Mouse (Mus musculus) retina, postnatal 7 days (tissue): Measurements from ENCODE around the gene Gbgt1.
"Not testable (repeated sequence)": the region's sequence is repeated elsewhere in the genome, so short reads cannot be mapped to it uniquely, and the experiment has no call there.

Source experiments
- DNase-seq: peaks from one replicate; pipeline ENCODE4 v3.0.0-alpha.2; 2012; ENCODE audit warnings: low read depth, low spot score

Gene Gbgt1

DNA sequence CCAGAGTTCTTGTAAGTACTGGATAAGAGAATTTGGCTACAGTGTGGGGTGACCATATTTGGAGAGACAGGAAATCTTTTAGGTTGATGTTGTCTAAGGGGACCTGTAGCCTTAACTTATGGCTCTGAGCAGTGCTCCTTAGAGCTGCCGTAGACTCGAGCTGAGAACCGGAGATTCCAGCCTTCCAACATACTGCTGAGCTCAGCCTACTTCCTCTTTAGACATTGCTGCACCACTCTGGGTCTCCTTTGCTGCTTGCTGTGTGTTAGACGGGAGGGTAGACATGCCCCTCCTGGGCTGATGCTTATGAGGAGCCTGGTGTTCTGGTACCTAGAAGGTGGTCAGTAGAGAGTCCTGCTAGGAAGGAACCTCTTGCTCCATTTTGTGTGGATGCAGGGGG, 1.7 kb downstream of the Gbgt1 start:
- DNase-seq, result no peak

DNA sequence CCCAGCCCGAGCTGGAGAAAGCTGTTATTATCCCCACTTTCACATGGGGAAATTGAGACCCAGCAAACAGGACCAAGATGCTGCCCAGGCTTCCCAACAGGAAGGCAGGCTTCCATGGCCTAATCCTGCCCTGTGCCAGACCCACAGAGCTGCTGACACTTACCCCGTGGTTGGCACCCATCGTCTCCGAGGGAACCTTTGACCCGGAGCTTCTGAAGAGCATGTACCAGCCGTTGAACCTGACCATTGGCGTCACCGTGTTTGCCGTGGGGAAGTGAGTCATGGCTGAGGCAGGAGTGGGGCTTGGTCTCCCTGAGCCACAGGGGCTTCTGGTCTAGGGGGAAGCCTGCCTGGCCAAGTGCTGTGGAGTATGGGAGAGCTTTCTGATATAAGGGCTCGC, 6.3 kb downstream of the Gbgt1 start:
- no peak for DNase-seq

DNA sequence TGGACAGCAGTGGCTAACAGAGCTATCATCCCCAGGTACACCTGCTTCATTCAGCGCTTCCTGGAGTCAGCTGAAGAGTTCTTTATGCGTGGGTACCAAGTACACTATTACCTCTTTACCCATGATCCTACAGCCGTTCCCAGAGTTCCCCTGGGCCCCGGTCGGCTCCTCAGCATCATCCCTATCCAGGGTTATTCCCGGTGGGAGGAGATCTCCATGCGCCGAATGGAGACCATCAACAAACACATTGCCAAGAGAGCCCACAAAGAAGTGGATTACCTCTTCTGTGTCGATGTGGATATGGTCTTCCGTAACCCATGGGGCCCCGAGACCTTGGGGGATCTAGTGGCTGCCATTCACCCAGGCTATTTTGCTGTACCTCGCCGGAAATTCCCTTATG, 8.0 kb downstream of the Gbgt1 start:
- DNase-seq, result no peak

DNA sequence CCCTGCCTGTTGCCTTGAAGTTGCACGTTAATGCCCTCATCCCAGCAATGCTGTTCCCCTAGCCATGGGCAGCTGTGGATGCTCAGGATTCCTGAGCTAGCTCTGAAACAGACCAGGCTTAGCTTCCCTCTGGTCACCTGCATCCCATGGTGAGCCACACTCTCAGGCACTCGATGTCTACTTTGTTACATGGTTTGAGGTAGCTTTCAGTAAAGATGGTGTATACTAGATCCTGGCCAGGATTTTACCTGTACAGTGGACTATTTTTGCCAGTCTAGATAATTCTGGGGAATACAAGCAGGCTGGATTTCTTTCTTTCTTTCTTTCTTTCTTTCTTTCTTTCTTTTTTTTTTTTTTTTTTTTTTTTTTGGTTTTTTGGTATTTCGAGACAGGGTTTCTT, 9.1 kb downstream of the Gbgt1 start, which contains the start of gene Gm10134:
Gm10134 (plus strand) TSS at position 301 of the 400 bp plus-strand sequence.
- DNase-seq, result no peak

DNA sequence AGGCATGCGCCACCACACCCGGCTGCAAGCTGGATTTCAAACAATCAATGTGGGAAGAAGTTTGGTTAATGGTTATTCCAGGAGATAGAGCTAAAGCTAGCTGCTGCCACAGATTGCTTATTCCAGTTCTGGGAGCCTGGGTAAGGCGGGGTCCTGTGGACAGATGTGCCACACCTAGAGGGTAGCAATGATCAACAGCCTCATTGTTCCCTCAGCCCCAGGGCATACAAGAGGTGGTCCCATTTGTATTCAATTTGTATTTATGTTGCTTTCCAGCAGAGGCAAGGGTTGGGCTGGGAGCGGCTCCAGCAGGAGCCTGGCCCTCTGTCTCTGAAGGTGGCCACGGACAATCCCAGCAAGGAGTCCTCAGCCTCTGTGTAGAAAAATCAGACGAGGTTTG, 9.6 kb downstream of the Gbgt1 start:
- no peak for DNase-seq

DNA sequence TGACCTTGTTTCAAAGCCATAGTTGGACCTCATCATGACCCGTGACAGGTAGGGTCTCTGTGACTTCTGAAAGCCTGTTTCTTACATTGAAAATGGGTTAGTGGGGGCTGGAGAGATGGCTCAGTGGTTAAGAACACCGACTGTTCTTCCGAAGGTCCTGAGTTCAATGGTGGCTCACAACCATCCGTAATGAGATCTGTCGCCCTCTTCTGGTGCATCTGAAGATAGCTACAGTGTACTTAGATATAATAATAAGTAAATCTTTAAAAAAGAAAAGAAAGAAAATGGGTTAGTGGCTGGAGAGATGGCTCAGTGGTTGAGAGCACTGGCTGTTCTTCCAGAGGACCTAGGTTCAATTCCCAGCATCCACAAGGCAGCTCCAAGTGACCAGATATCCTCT, 14.9 kb downstream of the Gbgt1 start:
- not testable (repeated sequence) for DNase-seq

DNA sequence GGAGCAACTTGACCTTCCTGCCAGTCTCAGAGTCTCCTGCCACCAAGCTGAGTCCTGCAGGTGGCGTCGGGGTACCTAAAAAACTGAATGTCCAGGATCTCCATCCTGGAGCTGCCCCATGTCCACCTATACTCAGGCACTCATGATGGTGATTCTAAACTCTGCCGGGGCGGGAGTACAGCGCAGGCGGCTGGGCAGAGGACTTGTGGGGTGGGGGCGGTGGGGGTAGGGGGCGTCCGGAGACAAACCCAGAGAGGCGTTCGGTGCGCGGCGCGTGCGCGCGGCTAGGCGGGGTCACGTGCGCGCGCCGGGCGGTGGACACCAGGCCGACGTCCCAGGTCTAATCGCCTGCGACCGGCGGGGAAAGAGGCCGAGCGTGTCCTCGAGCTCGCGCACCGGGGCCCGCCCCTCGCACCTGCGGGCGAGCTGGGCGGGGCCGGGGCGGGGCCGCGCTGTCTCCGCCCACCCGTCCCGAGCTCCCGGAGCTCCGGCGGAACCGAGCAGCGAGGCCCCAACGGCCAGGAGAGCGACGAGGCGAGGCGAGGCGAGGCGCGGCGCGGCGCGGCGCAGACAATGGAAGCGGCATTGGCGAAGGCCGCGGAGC, 16.2 kb downstream of the Gbgt1 start, which contains the start of gene Ralgds:
Ralgds (plus strand) TSS at position 328 of the 604 bp plus-strand sequence.
- DNase-seq, result peak; percentile 72

DNA sequence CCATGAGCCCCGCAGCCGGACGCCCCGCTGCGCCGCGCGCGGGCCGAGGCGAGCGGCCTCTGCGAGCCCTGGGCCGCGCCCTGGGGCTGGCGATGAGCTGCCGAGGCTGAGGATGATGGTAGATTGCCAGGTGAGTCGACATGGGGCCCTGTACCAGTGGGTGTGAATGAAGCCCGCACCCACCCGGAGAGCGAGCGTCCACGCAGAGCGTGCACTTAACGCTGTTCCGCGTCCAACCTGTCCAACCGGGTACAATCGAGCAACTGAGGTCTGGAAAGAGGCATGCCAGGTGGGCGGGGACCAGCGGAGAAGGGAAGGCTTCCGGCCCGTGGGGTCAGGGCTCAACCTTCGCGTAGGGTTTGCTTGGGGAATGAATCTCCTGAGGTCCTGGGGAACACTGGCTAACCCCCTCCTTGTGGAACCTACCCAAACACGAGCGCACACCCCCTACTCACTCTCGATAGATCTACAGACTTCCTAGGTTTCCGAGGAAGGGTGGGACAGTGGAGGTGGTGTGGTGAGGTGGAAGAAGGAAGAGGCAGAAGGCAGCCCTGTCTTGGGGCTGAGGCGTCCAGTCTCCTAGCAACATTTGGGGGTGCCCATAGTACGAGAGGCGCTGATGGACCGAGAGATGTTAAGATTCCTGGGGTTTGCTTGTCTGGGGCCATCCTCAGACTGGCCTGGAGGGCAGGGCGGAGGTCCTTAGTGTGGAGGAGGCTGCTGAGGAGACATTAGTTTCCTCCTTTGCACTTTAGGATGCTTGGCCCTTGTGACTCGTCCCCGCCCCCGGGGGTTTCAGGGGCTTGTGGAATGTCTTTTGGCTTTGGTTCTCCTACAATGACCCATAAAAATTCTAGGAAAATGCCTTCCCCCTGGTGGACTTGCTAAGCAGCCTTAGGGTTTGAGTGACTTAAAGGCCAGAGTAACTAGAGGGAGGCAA, 17.0 kb downstream of the Gbgt1 start:
- DNase-seq, result no peak

DNA sequence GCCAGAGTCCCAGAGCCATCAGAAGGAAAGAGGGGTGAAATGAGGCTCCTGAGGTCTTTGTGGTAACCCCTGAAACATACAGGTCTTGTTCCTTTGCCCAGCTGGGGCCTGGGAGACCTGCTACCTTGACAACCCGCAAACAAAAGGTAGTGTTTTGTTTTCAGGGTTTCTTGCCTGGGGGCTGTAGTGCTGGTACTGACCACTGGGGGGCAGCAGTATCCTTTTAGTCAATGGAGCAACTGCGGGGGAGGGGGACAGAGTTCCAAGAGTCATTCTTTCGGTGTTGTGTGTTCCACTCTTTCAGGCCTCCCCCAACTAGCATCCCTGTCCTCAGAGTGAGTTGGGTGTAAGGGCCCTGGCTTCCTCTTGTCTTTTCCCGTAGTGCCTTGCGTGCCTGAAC, 17.8 kb downstream of the Gbgt1 start:
- no peak for DNase-seq

DNA sequence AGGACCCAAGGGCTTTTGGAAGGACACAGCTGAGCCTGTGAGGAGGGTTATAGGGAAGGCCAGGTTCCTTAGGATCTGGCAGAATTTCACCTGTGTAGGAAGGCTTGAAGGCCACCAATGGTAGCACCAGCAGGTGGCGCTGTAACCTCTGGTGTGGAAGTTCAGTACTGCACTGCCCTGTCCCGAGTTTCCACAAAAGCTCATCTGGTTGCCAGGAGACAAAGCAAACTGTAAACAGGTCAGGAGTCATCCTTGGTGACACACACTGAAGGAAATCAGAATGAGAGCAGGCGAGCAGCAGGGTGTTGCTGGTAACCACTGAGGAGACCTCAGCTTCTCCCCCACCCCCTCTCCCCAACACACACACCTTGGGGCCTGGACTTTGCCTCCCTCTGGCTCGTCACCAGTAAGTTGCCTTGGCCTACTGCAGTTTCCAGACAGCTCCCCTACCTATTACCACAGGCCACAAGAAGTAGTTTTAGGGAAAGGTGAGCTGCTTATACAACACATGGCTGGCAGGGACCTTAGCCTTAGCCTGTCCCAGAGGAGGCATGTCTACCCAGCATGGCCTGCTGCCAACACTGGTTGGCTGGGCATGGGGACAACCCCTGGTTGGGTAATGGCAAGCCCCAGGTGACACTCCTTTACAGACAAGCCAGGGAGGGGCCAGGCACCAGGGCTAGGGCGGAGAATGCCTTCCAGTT, 20.7 kb downstream of the Gbgt1 start:
- peak; percentile 79 for DNase-seq

DNA sequence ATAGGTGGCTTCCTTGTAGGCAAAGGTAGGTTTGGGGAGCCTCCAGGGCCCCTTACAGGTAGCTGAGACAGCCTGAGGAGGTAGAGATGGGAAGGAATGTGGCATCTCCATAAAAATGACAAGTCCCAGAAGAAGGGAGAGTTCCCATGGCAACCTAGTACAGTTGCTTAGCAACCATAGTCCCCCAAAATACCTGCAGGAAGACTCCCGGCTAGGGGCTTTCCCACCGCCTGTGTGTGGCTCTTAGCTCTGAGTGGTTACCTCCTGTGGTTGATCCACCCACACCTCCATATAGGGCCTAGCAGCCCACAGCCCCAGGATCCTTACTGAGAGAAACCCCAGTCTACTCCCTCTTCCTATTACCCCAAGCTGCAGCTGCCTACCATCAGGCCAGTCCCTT, 21.5 kb downstream of the Gbgt1 start:
- no peak for DNase-seq

DNA sequence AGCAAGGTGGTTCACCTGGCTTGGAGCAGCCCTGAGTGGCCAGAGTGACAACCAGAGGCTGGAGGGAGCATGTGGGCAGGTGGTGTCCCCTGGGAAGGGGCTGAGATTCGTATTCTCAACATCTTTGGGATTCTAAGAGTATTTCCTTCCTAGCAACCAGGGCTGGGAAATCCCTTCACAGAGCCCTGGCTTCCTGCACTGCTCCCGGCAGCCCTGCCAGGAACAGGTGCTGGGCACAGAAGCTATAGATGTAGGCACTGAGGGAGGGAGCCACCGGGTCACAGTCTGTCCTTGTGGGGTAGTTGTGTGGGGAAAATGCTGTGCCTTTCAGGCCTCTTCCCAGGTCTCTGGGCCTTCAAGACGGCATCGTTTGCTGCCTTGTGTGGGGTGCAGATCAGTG, 23.9 kb downstream of the Gbgt1 start:
- no peak for DNase-seq

DNA sequence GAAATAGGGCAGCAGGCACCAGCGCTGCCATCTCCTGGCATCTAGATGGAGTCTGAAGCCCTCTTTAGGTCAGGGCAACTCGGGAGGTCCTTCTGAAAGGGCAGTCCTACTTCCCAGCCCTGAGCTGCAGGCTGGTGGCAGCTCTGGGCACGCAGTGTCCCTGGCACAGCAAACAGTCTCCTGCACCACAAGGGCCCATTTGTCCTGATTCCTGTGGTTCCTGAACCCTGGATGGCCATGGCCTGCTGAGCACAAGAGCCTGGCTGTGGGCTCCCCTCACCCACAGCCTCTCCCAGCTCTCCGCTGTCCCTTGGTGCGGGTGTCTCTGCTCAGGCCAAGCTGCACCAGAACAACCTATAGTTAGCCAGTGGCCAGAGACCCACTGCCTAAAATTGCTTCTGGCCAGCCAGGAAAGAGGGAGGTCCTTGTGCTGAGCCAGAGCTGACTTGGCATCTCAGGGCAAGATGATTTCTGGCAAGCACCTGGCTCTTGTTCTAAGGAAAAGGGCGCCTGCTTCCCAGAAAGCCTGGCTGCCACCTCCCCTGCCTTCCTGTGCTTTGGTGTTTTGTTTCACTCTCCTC, 25.0 kb downstream of the Gbgt1 start:
- DNase-seq, result no peak

DNA sequence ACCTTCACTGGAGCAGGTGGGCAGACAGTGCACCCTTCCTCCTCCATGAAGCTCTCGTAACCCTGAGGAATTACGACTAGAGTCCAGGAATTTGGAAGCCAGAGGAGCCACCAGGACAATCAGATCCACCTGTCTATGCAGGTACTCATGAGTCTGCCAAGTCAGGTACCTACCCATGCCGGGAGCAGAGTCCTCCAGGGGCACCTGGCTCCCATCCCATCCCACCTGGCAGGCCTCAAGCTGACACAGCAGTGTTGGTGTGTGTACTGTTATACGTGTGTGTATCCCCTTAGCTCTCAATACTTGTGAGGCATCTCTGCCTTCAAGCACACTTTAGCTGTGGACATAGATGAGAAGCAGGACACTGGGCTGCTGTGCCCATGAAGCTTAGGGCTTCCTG, 25.5 kb downstream of the Gbgt1 start:
- DNase-seq, result no peak

DNA sequence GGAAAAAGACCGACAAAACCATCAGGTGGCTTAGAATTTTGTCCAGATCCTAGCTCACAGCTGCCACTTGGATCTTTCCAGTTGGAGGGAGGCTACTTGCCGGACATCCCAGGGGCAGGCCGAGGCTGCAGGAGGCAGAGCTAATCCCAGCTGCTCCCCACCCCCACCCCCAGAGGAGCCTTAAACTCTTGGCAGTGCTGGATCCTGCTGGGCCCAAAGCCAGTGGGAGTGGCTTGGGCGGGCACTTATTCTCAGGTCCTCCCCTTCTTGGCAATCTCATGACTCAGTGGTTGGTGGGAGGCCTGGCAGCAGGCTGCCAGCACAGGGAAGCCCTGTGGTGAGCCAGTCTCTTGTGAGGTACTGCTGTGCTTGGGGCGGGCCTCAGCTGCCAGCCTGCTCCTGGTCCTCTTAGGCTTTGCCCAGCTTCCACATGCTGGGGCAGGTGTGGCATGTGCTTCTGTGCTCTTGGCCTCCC, 27.0 kb downstream of the Gbgt1 start:
- DNase-seq, result peak; percentile 82

DNA sequence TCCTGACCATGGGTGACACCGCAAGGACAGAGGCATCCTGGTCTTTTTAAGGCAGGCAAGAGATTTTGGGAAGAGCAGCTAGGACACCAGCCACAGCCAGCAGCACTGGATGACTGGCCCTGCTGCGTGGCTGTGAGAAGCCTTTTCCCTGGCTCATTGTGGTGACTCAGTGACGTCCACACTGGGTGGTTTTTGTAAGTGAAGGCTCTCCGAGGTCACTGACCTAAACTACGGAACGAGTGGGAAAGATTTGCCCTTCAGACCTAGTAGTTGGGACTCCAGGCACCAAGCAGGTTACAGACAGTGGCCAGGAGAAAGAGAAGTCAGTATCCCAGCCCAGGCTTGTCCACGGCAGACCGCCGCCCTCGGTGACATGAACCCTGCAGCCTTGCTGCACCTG, 27.7 kb downstream of the Gbgt1 start:
- no peak for DNase-seq

DNA sequence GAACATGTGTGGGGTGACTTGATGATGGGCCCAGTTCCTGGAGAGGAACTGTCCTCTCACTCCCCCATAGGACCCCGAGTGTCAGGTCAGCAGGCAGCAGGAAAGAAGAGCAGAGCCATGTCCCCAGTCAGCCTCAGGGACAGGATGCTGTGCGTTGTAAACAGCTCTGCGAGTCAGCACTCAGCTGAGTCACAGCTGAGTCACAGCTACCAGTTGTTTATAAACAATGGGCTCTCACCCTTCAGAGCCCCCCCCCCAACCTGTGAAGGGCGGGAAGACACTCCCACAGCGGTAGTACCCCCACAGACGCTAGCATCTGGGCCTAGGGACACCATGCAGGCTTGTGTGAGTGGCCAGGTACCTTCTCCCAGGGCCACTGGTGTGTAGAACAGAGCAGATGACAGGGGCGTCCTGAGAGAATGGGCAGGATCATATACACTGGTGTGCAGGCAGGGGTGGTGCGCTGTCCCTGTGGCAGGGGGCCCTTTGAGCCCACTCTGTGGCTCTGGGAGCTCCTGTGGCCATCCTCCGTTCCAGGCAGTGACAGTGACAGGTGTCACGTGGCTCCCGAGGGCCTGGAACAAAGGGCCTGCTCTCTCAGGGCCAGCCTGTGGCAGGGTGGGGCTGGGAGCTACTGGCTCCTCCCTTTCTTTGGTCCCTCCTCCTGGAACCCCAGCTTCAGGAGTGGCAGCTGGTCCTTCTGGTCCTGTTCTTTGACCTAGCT, 28.7 kb downstream of the Gbgt1 start:
- DNase-seq, result no peak

DNA sequence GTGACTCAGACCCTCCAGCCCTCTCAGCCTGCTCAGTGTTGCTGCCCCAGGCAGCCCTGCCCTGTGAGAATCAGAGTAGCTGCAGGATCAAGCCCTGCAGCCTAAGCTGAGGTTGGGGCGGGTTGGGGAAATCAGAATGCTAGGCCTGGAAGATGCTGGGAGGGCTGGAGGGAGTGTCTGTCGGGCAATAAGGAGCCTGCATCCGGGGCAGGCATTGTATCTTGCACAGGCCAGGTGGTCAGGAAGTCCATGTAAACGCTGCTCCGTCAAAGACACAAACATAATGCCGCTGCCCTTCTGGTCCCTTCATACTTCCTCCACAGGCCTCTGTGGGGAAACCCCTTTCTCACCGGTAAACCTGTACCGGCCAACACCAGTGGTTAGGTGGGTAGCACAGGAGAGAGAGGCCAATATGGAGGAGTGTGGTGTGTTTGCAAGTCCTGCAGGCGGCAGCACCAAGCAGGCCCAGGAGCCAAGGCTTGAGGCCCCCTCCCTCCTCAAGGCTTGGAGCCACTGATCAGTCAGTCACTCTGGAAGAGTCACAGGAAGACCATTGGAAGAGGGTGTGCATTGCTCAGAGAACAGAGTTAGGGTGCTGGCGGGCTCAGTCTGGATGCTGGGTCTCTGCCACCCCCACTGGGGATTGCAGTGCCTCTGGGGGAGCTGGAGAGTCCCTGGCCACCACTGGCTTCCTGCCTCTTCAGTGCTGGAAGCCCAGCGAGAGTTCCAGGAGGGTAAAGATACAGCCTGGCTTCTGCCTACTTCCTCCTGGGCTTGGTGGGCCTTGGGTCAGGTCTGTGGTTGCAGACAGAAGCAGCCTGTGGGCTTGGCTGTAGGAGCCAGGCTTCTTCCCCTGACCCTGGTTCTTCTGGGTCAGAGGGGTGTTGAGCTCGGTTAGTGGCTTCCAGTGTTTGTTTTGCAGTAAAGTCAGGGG, 29.5 kb downstream of the Gbgt1 start:
- no peak for DNase-seq

DNA sequence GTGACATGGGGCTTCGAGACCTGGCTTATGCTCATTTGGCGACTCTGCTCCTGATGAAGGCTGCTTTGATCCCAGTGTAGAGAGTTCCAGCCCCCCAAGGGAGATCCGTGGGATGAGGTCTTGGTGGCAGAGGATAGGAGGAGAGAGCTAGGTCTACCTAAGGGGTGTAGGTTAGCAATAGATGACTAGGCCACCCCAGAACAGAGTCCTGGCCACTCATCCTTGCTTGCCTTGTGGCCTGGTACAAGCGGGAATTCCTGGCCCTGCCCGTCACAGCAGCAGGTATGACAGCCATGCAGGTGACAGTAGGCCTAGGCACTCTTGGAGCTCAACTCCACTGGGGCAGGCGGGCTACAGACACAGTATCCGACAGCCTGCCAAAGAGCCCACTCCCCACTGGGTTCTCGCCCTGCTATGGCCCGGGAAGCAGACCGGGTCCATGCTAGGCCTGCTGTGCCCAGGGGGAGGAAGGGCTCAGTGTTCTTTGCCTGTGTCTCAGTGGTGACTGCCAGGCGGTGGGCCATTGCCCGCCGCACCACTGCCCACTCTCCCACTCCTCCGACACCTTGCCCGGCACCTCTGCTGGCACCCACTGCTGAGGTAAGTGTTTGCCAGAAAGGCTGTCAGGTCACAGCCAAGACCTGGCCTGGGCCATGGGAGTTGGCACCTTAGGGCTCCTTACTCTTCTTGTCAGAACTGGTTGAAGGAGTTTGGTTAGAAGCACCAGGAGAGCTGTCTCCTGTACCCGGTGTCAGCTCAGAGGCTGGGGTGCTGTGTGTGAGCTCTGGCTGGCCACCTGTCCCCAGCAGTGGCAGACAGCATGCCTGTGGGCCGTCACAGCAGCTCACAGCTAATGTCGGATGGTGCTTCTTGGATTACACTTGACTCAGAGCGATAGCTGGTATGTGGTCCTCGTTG, 31.0 kb downstream of the Gbgt1 start:
- no peak for DNase-seq
